Mouse (Mus musculus): ENCODE measurements at regions not wholly inside any gene's neighbourhood (a gene's known extent, or its start where the extent isn't known, plus 50 kb on each side); places are given as distances from the start of the nearest gene placed in this dataset.

DNA sequence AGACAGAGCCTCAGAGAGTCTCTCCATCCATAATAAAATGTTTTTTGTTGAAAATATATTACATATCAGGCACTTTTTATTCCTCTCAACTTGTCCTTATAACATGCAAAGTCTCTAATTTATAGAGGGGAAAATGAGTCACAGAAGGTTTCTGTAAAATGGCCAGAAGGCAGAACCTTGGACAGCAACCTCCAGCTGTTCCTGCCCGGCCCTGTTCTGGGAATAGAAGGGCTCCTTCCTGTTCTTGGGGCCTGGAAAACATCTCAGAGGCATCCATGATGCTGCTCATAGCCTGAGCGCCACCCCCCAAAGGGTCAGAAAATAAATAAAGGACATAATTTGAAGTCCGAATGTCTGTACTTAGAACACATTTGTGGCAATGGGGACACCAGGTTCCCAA, 188.7 kb downstream of the Abhd5 start:
- intact Hi-C loops (cut with DNase I): no loop called here
- peak; percentile 3 to 7 for DNase-seq

DNA sequence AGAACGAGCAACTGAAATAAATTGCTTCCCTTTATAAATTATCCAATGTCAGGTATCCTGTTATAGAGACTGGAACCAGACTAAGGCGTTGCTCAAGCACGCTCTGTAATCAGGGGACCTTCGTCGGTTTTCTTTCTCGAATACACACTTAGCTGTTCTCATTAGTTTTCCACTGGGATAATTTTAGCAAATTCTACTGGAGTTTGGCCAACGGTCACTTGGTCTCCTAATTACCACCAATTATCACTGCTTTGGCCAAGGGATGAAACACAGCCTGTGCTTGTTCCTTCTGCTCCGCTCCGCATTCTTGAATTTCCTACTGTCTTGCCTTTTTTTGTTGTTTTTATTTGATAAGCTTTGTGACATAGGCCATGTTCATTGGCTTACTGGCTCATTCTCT, 191.1 kb upstream of the Topaz1 start:
- intact Hi-C loops (cut with DNase I): no loop called here
- DNase-seq: no peak

DNA sequence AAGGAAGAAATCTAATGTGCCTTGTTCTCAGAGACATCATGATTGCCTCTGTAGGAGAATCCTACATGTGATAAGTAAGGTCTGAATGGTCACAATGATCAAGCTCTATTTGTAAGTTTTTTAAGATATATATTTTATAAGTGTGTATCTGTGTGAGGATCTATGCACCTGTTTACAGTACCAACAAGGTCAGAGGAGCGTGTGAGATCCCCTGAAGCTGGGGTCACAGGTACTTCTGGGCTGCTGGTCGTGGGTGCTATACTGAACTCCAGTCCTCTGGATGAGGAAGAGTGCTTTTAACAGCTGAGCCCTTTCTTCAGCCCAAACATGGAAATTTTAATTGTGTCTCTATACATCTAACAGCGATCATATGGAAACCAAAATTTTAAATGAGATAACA, 181.1 kb upstream of the Topaz1 start:
- no peak for DNase-seq
- intact Hi-C loops (cut with DNase I): no loop called here

DNA sequence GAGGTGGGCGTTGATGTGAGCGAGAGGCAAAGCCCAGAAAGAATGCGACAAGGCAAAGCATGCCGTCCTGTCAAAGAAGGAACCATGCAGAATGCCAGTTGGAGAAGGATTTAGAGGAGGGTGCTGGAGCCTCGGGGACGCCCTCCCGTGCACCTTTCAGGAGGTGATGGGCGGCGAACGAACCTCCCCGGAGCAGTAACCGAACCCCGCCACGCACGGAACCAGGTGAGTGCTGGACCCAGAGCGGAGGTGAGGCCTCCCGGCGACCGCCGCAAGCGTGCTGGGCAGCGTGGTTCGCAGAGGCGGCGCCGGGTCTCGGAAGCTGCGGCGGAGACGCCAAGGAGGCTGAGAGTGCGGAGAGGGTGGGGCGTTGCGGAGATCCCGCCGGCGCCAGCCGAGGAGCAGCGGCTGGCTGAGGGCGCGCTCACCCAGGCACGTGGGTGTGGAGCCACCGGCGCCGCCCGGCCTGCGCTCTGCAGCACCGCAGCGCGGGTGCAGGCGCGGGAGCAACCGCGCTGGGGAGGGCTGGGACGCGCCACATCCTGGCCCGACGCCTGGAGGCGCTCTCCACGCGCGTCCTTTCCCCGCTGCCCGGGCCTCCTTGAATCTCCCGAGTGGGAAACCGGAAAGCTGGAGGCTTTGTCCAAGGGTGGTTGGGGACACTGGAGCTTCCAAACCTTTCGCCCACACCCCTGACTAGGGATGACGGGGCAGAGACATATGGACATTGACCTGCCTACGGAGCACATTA, 178.3 kb upstream of the Topaz1 start:
- peak in 1 of 2 experiments; percentile 3 for DNase-seq
- intact Hi-C loops (cut with DNase I): no loop called here

DNA sequence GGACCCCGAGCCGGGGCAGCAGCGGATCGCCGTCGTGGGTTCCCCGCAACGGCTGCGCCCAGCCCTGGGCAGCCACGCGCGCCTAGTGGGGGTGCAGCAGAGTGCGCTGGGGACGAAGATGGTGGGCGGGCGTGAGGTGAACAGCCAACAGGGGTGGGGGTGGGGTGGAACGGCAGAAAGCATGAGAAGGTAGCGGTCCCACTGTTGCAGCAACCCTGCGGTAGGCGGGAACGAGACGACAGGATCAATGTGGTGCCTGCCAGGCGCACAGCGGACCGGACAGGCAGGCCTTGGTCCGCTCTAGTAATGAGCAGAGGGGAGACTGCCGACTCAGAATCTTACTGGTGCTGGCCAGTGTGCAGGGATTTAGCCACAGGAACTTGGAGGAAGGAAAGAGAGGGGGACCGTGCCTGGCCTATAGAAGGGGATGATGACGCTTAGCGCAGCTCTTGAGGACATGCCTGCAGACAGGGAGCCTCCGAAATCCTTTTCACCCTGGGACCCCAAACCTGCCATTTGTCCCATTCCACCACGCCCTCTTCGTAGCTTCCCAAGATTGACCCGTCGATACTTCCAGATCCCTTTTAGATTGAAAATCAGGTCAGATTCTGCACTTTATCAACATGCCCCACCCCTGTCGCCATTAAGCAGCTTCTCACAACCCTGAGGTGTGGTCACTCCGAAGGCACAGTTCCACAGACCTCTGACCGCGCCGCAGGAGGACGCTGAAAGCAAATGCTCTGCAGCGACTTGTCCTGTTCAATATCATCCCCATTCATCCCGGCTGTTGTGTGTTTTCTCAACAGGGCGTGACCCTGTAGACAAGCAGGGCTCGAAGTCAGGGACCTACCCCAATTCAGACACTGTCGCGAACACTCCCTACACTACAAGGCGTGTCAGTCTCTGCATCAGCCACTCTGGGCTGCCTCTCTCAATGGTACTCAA, 177.4 kb upstream of the Topaz1 start:
- DNase-seq: no peak
- intact Hi-C loops (cut with DNase I): no loop called here

DNA sequence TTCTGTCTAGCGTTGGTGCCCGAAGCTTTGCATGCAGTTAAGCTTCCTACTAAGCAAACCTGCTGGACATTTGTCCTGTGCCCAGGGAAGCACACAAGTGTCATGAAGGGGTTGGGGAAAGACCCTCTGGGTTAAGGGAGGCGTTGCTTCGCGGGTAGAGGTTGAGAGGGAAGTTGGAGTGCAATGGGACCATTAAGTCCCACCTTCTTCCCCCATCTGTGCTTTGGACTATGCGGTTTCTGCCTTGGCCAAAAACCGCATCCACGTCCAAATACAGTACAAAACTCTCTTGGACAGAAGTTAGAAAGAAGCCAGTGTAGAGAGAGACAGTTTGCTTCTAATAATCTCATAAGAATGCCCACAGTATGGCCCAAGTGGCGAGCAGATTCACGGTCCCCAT, 176.1 kb upstream of the Topaz1 start:
- no peak for DNase-seq
- intact Hi-C loops (cut with DNase I): no loop called here

DNA sequence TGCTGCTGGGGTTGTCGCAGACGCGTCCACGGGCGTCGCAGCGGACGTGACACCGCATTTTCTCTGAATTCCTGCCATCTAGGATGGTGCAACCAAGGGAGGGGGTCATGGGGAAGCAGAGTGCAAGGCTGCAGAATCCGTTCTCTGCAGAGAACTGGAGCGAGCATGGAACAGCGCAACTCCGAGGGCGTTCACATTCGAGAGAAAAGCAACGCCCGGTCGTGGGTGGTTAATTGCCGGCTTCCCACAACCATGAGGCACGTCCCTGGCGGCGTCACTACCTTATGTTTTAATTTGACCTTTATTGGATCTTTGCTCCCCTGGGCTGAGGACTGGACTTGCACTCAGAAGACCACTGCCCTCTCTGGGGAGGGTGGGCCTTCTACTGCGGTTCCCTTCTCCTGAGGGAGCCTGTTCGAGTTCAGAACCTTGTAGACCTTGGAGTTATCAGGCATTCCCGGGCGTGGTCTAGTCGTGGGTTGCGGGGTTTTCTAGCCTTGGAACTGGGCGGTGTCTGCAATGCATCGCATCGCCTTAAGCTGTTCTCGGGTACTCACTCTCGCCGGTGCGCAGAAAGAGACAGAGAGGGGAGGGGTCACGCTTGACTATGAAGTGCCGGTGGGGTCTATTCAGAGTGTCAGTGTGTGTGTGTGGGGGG, 175.6 kb upstream of the Topaz1 start:
- intact Hi-C loops (cut with DNase I): no loop called here
- no peak for DNase-seq

DNA sequence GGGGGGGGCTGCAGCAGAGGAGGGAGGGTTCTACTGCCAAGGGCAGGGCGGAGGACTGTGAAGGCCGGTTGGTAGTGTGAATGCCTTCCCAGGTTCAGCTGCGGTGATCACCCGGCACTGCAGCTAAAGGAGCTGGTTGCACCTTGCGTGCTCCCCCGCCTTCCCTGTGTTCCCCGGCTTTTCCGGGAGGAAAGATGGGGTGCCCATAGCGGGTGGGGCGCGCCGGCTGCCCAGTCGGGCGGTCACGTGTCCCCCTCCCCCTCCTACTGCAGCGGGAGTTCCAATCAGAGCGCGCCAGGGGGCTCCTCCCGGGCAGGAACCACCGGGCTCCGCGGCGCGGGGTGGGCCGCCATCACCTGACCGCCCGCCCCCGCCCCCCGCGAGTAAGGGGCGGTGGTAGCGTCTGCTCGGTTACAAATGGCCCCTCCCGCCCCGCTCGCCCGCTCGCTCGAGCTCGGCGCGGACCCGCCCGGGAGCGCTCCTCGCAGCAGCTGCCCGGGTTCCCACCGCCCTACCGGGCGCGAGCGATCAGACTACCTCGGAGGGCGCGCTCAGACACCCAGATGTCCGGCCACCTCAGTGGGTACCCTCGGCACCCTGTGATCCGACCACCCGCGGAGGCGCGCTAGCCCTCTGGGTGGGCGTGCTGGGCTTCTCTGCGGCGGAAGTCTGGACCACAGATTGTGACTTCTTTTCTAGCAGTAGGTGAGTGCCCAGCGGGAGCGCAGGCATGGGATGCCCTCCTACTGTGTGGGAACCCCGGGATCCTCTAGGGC, 174.9 kb upstream of the Topaz1 start:
- intact Hi-C loops (cut with DNase I): no loop called here
- DNase-seq: peak; percentile 11 to 26

DNA sequence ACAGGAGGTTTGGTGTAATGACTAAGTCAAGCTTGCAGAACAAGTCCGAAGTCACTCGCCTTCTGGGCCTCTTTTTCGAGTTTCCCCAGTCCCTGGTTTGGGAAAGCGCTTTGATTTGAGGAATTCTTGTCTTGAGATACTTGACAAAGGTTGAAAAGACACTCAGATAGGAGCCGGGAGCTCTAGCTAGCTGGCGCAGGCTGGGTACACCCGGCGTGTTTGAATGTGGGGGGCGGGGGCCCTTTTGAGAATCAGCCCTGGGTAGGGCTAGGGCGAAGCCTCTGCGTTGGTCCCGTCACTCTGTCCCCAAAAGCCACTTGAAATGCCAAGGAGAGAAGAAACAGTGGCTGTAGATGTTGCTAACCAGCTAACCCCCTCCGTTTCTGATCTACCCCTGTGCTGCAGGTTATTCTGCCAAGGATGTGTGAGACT, 174.3 kb upstream of the Topaz1 start:
- intact Hi-C loops (cut with DNase I): no loop called here
- DNase-seq: no peak

DNA sequence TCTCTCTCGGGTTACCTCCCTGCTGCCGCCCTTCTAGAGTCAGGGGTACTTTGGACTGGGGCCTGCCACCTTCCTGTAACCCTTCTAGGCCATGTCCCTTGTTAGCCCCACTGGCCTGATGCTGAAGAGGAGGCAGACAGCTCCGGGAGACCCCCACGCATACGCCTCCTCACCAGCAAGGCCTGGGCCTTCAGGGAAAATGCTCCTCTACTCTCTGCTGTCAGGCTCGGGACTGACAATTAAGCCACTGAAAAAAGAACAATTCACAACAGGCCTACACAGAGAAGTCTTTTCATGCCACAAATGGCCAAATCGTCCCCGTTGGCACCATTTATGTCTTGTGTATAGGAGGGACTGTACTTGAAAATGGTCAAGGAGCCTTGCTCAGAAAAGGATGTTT, 161.9 kb upstream of the Topaz1 start:
- no peak for DNase-seq
- intact Hi-C loops (cut with DNase I): no loop called here

DNA sequence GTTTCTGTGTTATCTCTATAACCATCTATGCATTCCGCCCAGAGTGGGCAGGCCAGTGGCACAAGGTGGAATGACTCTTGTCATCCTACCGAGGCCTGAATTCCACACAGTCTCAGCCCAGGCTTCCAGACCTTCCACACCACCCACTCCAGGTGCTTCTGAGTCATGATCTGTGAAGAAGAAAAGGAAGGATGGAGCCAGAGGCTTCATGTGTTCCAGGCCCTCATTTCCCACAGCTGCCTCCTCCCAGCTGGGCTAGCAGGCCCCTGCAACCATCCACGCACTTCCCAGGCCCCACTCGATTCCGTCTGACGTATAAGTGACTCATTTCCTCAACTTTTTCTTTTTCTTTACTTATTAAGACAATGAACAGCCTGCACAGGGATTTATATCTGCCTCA, 160.7 kb upstream of the Topaz1 start:
- DNase-seq: no peak
- intact Hi-C loops (cut with DNase I): no loop called here

DNA sequence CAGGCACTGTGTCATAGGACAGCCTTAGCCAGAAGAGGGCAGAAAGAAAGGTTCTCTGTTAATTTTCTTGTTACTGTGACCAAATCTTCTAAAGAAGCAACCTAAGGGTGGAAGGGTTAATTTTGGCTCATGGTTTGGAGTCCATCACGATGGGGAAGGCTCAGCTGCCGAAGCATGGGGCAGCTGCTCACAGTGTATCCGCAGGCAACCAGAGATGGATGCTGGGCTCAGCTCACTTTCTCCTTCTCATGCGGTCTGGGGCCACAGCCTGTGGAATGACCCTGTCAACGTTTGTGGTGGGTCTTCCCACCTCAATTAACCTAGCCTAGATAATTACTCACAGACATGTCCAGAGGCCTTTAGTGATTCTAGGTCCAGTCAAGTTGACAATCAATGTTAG, 160.2 kb upstream of the Topaz1 start:
- intact Hi-C loops (cut with DNase I): no loop called here
- DNase-seq: no peak

DNA sequence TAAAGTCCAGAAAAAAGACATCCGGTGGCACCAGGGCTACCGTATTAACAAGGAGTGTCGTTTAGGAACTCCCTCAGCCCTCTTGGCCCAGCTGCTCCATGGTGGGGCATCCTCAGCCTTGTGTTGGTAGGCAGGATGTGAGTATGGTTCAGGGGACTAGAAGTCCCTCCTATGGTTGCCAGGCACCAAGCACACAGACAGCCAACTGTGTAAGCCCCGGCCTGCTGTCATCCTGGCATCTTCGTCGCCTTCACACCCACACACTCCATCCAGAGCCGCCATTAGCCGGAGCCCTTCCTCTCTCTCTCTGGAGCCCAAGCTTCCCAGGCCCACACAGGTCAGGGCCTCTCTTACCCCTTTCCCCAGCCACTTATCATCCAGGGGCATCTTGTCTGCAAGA, 158.9 kb upstream of the Topaz1 start:
- no peak for DNase-seq
- intact Hi-C loops (cut with DNase I): no loop called here

DNA sequence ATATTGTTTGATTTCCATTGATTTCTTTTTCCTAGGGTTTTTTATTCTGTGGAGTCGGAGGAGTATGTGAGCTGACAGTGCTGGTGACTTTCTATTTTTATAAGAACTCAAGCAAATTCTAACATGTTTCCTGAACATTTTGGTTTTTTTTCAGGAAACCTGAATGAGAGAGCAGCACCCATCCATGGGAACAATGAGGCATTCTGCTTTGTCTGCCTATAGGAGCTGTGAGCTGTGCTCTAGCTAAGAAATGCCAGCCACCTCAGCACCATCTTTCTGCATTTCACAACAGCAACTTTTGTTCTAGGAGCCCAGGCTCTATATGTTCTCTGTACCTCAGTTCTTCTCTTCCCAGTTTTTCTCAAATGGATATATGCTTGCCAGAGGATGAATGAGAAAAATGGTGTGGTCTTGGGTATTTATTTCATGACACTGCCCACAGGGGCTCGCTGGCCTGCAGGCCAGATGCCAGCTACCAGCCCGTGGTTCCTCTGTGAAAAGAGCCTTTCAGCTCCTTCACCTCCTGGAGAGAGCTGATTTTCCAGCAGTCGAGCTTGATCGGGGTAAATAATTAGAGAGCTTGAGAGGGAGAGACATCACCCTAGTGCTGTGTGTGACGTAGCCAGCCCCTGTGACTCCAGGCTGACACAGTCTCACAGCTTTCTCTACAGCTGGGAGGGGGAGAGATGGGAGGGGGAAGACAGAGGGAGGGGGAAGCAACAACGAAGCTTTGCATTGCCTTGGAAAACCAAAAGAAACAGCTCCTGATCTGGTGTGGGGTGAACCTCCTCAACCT, 154.1 kb upstream of the Topaz1 start:
- no peak for DNase-seq

DNA sequence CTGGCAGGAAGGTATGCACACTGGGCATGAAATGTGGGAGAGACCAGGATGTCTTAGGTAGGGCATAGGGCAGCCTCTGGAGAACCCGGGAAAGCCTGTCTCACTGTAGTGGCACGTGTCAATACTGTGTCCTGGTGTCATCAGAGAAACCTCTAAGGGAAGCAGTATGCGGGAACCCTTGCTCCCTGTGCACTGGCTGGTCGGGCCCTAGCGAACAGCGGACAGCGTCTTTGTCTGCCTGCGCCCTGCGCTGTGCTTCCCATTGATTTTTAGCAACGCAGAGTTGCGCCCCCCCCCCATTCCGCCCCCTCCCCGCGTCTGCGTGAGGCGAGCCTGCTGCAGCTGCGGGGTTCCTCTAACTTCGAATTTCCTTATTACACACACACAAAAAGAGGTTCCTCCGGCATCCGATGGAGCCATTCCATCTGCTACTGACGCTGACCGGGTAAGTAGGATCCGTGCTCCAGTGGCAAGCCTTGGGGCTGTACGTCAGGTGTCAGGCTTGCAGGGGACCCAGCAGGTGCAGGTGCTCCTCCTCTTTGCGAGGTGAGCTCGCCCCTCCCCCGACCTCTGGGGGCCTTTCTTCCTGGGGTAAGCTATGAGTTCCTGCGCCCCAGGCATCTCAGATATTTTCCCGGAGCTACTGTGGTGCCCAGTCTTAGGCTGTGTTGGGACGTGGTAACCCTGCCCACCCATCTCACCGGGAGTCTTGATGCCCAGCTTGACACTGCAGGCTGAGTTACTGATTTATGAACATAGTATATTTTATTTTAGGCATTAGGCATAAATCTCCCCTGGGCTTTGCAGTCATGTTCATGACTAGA, 151.8 kb upstream of the Topaz1 start:
- no peak for DNase-seq
- intact Hi-C loops (cut with DNase I): no loop called here

More for the DNA sequence above, 154.1 kb upstream of the Topaz1 start:
- intact Hi-C loops (cut with DNase I): no loop called here

DNA sequence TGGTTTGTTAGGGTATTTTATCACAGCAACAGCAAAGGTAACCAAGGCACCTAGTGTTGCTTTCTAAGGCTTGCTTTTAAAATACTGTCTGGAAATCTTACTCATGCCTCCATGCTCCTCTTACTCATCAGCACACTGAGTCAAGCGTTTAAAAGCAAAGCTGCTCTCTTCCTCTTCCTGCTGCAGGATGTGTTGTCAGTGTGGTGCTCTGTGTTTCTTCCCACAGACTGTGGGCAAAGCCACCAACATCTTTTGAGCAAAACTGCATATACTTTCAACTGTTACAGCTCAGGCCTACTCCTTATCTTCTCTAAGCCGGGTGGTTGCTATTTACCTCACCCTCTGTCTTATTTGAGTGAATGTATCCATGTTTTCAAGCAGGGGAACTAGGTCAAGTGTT, 144.0 kb upstream of the Topaz1 start:
- intact Hi-C loops (cut with DNase I): no loop called here
- DNase-seq: no peak

DNA sequence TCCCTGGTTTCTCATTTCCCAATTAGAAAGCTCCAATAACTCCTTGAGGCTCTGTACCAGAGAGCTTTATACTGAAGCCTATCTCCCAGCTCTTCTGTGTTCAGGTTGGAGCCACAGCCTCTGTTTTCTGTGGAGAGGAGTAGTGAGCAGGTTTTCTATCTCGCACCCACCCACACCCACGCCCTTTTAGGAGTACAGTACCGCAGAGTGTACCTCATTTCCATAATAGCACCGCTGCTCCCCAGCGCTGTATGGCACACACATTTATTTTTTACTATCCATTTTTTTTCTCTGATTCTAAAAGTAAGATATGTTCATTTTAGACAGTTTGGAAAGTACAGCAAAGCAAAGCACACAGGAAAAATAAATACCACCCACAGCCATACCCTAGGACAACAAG, 137.5 kb upstream of the Topaz1 start:
- DNase-seq: no peak
- intact Hi-C loops (cut with DNase I): no loop called here

DNA sequence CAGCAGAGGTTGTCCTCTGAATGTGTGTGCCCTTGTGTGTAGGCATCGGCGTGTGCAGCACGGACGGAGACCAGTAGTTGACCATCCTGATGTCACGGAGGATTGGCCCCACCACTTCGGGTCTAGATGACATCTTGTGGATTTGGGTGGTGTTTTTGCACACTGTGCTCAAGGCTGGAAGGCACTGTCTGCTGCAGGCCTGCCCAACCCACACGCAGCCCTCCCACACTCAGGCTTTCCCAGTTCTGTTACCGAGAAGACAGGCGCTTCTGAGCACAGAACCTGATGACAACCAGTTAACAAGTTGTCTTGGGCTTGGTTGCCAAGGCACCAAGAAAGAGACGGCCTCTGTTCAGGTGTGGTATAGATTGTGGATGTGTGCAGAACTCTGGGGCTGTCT, 136.2 kb upstream of the Topaz1 start:
- intact Hi-C loops (cut with DNase I): no loop called here

More for the DNA sequence above, 136.2 kb upstream of the Topaz1 start:
- no peak for DNase-seq
